Mouse (Mus musculus): ENCODE measurements around the gene Sag.
"Not testable (repeated sequence)": the region's sequence is repeated elsewhere in the genome, so short reads cannot be mapped to it uniquely, and the experiment has no call there.

Sag gene

DNA sequence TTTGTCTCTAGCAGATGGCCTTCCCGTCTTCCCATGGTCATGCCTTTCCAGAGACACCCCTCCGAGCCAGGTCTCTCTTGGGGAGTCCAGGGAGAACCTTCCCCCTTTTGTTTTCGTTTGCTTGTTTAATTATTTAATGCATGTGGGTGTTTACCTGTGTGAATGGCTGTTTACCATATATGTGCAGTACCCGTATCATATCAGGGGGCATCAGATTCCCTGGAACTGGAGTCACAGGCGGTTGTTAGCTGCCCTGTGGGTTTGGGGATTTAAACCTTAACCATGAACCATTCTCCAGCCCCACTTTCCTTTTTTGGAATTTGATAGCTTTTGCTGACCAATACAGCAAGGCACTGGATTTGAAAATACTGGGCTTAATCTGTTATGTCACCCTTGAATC is 21.8 kb downstream of the Sag start:
- no peak for DNase-seq

DNA sequence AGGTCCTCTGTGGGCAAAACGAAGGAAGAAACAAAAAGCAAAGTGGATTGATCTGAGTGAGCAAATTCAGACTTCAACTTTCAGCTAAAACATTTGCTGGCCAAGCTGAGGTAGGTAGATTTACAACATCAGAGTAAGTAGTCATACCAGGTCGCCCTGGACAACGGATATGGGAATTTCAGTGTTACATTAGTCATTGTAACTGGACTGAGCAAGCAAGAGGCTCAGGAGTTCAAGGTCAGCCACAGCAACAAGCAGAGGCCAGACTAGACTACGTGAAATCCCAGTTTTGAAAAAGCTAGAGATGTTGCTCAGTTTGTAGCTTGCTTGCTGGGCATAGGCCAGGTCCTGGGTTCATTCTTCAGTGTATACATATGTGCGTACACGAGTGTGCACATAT is 22.5 kb downstream of the Sag start:
- DNase-seq = no peak

DNA sequence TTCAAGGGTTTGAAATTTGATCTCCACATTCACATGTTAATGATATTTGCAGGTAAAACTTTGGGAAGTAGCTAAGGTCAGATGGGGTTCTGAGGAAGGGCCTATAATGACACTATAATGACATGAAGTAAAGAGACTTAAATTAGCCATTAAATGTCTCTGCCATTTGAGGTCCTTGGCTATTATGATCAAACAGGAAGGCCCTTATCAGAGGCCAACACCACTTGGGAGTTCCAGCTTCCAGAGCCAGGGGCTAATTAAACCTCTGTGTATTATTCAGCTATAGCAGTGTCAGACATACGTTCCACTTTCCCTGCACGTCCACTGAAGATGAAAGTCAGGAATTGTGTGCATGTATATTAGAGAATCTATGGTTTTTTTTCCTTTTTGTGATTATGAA is 23.0 kb downstream of the Sag start:
- no peak for DNase-seq

GRCm38 (mm10) chr1:87827476-87827875 is 24.0 kb downstream of the Sag start:
- DNase-seq = not testable (repeated sequence)

- no peak for DNase-seq
These were observed 24.7 kb downstream of the Sag start for GRCm38 (mm10) chr1:87828185-87828584.

GRCm38 (mm10) chr1:87828926-87829580 is 25.6 kb downstream of the Sag start:
- no peak for DNase-seq

DNA sequence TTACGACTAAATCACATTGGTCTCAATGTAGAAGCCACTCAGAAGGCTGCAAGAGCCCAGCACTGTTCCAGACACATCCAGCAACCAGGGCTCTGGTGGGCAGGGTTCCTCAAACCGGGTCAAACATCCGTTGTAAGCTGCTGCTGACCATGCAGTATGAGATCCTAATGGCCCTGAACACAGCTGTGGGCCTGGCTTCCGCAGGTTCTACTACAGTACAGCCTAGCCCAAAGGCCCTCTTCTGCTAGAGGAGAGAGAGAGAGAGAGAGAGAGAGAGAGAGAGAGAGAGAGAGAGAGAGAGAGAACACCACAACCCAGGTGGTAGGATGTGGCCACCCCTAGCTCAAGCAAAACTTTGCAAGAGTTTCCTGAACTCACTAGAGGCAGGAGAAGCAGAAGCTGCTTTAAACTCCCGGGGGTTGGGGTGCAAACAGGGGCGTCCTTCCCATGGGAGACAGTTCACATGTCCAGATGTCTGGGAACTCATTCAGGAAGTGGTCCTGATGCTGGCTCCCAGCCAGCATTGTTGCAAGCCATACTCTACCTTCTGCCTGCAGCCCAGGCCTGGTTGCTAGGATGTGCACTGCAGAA is 26.2 kb downstream of the Sag start:
- no peak for DNase-seq

DNA sequence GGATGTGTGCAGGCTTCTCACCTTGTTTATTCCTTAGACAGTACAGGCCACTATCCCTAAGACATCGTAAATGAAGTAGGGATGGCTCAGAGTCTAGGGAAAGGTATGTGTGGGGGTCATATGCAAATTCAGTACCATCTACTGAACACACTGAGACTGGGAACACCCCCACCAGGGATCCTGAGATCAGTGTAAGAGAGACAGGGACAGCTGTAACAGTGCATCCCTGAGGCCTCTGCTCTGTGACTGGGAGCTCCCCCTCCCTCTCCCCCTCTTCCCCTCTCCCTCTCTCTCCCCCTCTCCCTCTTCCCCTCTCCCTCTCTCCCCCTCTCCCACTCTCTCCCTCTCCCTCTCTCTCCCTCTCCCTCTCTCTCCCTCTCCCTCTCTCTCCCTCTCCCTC is 33.0 kb downstream of the Sag start:
- no peak for DNase-seq

- no peak for DNase-seq
These were observed 33.5 kb downstream of the Sag start for GRCm38 (mm10) chr1:87837018-87837417.

- no peak for DNase-seq
These were observed 37.1 kb downstream of the Sag start for GRCm38 (mm10) chr1:87840411-87841208.

DNA sequence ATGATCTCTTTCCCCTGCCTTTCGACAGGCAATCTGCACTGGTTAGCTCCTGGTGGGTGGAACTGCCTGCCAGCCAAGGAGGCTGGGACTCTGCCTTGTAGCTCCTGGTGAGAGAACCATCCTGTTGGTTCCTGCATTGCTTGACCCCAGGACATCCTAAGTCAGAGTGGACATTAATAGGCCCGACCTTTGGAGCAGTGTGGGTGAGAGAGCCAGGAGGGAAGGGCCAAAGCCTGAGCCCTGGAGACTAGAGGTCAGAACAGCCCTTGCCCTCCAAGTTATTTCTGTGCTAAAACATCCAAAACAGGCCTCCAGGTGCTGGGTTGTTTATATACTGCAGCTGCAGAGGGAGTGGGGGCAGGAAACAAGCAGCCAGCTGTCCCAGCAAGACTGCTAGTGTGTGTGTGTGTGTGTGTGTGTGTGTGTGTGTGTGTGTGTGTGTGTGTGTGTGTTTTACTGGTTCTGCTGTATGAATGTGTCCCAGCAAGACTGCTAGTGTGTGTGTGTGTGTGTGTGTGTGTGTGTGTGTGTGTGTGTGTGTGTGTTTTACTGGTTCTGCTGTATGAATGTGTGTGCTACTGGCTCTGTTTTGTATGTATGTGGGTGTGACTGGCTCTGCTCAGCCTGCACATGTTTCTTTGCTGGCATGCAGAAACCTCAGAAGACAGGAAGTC is 43.5 kb downstream of the Sag start:
- DNase-seq = no peak

GRCm38 (mm10) chr1:87847475-87848168 is 44.1 kb downstream of the Sag start:
- DNase-seq = no peak

GRCm38 (mm10) chr1:87848237-87848996 is 44.9 kb downstream of the Sag start:
- no peak for DNase-seq

DNA sequence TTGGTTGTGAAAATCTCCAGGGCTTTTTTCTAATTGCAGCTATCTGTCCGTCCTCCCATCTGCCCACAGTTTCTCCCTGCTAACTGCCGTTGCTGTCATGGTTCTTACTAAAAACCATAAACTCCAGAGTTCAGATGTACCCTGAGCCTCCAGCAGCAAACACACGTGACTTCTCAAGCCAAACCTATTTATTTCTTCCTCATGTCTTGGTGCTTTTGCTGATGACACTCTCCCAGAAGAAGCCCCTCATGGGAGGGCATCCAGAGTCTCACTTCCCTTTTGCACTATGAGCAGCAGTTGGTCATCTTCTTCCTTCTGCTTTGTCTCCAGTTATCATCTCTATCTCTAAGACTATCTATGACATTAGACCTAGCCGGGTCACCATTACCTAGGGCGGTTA is 45.8 kb downstream of the Sag start:
- no peak for DNase-seq

DNA sequence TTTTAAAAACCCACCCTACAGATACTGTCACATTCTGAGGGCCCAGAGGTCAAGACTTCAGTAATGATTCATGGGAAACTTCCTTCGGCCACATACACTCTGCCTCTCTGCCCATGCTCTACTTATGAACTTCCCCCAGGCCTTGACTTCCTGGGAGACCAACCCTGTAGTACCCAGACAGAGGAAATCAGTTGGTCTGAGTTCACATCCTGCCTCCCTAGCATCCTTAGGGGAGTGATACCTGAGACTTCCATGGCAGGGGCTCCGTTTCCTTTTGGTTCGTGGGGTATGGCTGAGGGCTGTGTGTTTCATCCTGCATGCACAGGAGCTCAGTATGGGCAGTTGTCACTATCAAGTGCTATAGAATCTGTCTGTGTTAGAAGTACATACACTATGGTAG is 47.9 kb downstream of the Sag start:
- no peak for DNase-seq

- no peak for DNase-seq
These were observed 48.8 kb downstream of the Sag start for GRCm38 (mm10) chr1:87852081-87852790.

- DNase-seq = peak; percentile 57 to 89
These were observed 49.6 kb downstream of the Sag start, which contains the start of gene Dgkd for GRCm38 (mm10) chr1:87852892-87853600. Dgkd (plus strand) TSS chr1:87853287.

- DNase-seq = peak; percentile 96 to 98
These were observed 50.3 kb downstream of the Sag start for GRCm38 (mm10) chr1:87853601-87854361.

DNA sequence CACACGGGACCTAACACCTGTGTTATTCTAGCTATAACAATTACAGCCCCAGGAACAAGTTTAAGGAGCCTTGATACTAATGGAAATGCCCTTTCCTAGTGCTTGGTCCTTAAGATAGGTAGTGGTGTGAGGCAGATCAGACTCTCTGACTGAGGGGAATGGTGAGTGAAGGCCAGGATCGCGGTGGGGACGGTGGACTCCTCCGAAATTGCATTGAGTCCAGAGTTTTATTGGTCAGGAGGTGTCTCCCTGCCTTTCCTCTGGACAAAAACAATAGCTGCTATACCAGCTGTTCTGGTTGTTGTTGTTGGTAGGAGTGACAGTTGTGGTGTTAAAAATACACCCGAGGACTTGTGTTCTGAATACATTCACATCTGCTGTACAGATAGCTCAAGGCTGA is 50.9 kb downstream of the Sag start:
- no peak for DNase-seq

DNA sequence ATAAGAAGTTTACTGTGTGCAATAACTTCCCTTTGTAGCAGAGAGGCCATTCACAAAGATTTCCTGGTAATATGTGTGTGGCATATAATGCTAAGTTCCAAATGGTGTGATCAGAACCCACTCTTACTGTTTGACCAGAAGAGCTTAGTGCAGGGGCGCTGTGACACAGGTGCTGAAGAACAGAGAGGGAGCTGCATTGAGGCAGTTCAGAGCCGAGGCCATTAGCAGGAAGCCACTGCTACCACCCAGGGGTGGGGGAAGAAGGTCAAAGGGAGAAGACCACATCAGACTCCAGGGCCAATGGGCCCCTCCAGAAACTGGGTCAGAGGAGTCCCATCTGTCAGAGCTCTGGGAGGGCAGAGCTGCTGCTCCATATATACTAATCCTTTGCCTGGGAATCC is 51.4 kb downstream of the Sag start:
- DNase-seq = peak; percentile 46 to 52
